Mouse (Mus musculus) inflammation-experienced regulatory T-cells, adult 16 weeks (primary cell): ENCODE results near the gene Olfr65. TPM values are rescaled to one million over a fixed set of nuclear protein-coding genes. Genes with fewer than 3 reads are reported as not detected.

Experiments
- polyA plus RNA-seq: library from polyadenylated mRNA; unstranded; fragments of 100-300 nt; shearing (Covaris generic); gene quantifications from one replicate; pipeline ENCODE4 v1.2.1, GENCODE M21; 2017

The Olfr65 gene
- not detected for polyA plus RNA-seq

DNA sequence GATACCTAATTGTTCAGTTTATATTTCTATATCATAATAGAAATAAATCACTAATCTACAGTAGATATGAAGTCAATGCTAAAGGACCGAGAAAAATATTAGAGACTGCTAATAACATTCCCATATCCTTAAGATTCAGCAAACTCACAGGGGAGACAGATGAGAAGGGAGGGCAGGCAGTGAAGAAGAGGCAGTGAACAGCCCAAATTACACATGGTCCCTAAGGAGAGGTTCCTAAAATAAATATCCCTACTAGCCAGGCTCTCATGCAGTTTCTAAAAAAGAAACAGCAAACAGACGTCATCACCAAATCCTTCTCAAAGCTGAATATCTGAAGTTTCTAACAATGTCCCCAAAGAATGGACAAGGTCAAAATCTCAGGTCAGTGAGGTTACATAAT lies at the start of gene Olfr65:
Gene Olfr65 (plus strand): TSS at position 301 of the 400 bp plus-strand sequence.

DNA sequence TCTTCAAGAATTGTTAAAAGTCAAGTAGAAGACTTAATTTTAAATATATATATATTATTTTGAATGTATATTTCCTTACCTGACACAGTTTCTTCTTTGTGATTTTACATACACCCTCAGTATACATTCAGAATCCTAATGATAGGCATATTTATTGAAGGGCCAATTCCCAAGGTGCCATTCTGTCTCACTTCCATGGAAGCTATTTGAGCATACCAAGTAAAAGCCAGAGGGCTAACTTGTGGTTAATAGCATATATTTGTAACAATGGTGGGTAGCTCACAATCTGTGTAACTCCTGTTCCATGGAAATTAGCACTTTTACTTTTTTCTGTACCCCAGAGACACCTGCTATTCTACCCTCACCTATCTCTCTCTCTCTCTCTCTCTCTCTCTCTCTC lies 17.1 kb upstream of the Olfr65 start, which contains the start of gene Olfr66:
Gene Olfr66 (minus strand): TSS at position 101 of the 400 bp plus-strand sequence.

DNA sequence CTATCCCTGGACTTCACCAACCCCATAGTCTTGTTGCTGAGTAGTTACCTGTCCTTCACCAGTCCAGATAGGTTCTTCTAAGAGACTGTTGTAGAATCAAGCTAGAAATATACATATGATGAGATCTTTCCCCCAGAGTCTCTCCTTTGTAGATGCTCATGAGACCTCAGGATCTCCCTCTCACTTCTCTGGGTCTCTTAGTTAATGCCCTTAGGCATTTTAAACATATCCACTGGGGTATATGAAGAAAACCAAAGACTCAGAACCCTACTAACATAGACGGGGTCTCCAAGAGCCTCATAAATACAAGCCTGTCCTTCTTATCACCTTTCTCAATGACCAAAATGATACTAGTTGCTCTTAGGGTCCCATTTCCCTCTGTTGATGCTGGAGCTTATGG lies 8.9 kb upstream of the Olfr65 start, which contains the start of gene Olfr64:
Gene Olfr64 (minus strand): TSS at position 101 of the 400 bp plus-strand sequence.

DNA sequence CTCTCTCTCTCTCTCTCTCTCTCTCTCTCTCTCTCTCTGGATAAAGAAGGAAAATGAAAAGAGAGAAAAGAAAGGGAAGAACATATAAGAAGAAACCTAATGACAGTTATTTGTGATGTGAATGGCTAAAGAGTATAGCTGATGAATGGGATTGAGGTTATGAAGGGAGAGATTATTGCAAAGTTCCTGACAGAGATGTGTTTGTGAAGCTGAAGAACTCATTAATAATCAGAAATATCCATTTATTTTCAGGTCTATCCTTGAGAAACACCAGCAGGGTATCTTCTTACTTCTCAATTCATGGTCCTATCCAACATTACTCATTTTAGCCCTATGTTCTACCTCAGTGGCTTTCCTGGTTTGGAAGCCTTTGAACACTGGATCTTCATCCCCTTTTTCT lies 25.2 kb downstream of the Olfr65 start, which contains the start of gene Olfr631:
Gene Olfr631 (plus strand): TSS at position 301 of the 400 bp plus-strand sequence.

DNA sequence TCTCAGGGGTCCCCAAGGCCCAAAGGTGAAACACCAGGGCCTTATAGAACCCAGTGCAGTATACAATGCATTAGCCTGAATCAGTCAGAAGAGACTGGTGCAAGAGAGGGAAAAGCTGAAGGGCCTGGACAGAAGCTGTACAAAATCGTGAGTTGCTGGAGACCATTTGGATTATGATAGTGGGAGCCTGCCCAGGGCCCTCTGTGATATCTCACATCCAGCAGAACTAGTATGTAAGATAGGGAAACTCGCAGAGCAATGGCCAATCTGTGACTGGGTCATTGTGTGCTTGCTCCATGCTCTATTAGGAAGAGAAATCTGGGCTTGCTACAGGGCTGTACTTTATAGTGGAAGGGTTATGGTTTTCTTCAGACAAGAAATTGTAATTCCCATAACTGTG lies 31.0 kb downstream of the Olfr65 start, which contains the start of gene Olfr632:
Gene Olfr632 (plus strand): TSS at position 84 of the 400 bp plus-strand sequence.

DNA sequence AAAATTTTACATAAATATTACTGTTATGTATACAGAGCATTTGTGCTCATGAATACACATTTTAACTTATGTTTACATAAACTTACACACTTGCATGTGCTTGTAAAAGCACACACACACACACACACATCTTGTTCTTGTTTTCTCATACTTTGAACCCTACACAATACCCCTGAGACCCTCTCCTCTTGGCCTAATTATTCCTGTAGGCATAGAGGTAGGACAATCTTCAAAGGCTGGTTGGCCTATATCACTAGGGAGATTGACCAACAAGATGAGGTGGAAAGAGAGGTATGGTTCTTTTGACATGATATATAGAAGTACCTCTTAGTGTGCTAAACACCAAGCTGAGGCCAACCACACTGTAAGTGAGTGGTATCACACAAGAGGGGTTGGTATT lies 40.9 kb downstream of the Olfr65 start, which contains the start of gene Olfr633:
Gene Olfr633 (plus strand): TSS at position 301 of the 400 bp plus-strand sequence.

Other genes with a start within 250 kb of the Olfr65 start
- not detected for gene Olfr623, start 239.8 kb upstream of the Olfr65 start, polyA plus RNA-seq
- gene Olfr624, start 232.3 kb upstream of the Olfr65 start, polyA plus RNA-seq = not detected
- gene Olfr625-ps1, start 220.8 kb upstream of the Olfr65 start, polyA plus RNA-seq = not detected
- gene Olfr243, start 188.8 kb upstream of the Olfr65 start, polyA plus RNA-seq = not detected
- gene Olfr628, start 173.1 kb upstream of the Olfr65 start, polyA plus RNA-seq = not detected
- not detected for gene Olfr629, start 158.5 kb upstream of the Olfr65 start, polyA plus RNA-seq
- gene Olfr630, start 146.2 kb upstream of the Olfr65 start, polyA plus RNA-seq = not detected
- not detected for gene Olfr69, start 131.9 kb upstream of the Olfr65 start, polyA plus RNA-seq
- not detected for gene Olfr68, start 123.8 kb upstream of the Olfr65 start, polyA plus RNA-seq
- gene Olfr67, start 111.7 kb upstream of the Olfr65 start, polyA plus RNA-seq = not detected
- gene Hbb-bt, start 89.5 kb upstream of the Olfr65 start, polyA plus RNA-seq = 122 TPM
- 599 TPM for gene Hbb-bs, start 75.4 kb upstream of the Olfr65 start, polyA plus RNA-seq
- gene Hbb-bh2, start 63.0 kb upstream of the Olfr65 start, polyA plus RNA-seq = not detected
- gene Hbb-bh1, start 60.3 kb upstream of the Olfr65 start, polyA plus RNA-seq = not detected
- not detected for gene Hbb-y, start 50.3 kb upstream of the Olfr65 start, polyA plus RNA-seq
- gene Olfr66, start 17.2 kb upstream of the Olfr65 start, polyA plus RNA-seq = not detected
- not detected for gene Olfr64, start 9.0 kb upstream of the Olfr65 start, polyA plus RNA-seq
- gene Olfr631, start 25.3 kb downstream of the Olfr65 start, polyA plus RNA-seq = not detected
- gene Olfr632, start 30.9 kb downstream of the Olfr65 start, polyA plus RNA-seq = not detected
- gene Olfr633, start 41.0 kb downstream of the Olfr65 start, polyA plus RNA-seq = not detected
- gene Olfr635, start 67.7 kb downstream of the Olfr65 start, polyA plus RNA-seq = 0.04 TPM
- not detected for gene Olfr638, start 95.3 kb downstream of the Olfr65 start, polyA plus RNA-seq
- gene Olfr639, start 113.8 kb downstream of the Olfr65 start, polyA plus RNA-seq = not detected
- gene Olfr640, start 122.1 kb downstream of the Olfr65 start, polyA plus RNA-seq = not detected
- not detected for gene Olfr641, start 132.0 kb downstream of the Olfr65 start, polyA plus RNA-seq
- gene Olfr642, start 149.2 kb downstream of the Olfr65 start, polyA plus RNA-seq = not detected
- gene 4930516K23Rik, start 158.0 kb downstream of the Olfr65 start, polyA plus RNA-seq = 0.12 TPM
- not detected for gene Olfr644, start 168.4 kb downstream of the Olfr65 start, polyA plus RNA-seq
- not detected for gene Olfr645, start 182.0 kb downstream of the Olfr65 start, polyA plus RNA-seq
- not detected for gene Olfr646, start 201.4 kb downstream of the Olfr65 start, polyA plus RNA-seq
- gene Ubqln5, start 226.3 kb downstream of the Olfr65 start, polyA plus RNA-seq = not detected
- not detected for gene Olfr643, start 233.9 kb downstream of the Olfr65 start, polyA plus RNA-seq
- not detected for gene Ubqln3, start 239.8 kb downstream of the Olfr65 start, polyA plus RNA-seq
- gene Ubqlnl, start 247.1 kb downstream of the Olfr65 start, polyA plus RNA-seq = not detected